Mouse (Mus musculus): ENCODE data around the gene Tarm1.

DNA sequence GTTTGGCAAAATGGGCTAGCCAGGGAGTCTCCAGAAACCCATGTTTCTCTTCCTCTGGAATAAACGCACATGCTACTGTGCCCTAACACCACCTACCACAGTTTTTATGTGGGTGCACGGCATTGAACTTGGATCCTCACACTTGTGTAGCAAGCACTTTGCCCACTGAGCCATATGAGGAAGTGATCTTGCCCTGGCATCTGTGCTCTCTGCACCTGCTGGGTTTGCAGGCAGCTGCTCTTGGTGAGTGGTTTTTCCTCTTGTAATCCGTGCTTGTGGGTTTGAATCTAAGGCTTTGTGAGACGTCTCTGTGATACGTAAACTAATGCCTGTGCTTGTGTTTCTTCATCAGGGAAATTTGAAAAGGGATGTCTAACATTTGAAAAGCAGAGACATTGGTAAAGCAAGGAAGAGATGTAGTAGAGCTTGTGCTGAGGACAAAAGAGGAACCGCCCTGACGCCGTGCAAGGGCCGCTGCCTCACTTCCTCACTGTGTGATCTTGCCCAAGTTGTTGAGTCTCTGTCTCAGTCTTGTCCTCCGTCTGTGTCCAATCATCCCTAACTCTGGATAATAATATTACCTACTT, 59.9 kb downstream of the Tarm1 start:
- TF ChIP-seq POLR2A (IDR thresholded peaks at IDR 0.05; ENCODE audit: low read depth, low read length), result no peak
- TF ChIP-seq CTCF (conservative IDR thresholded peaks at IDR 0.05; ENCODE audit: insufficient read depth, insufficient read length, low read depth, low read length), result no peak
